Mouse (Mus musculus) heart, adult 2 months (tissue): ENCODE measurements around the gene Nomo1.

Source experiments
- CTCF ChIP-seq: fragments of 200-600 bp; IDR thresholded peaks from 2 replicates; pipeline ENCODE4 v1.8.1; 2022; ENCODE audit warnings: antibody characterized with exemption, mild to moderate bottlenecking, moderate library complexity
- POLR2A ChIP-seq: fragments of 200-500 bp; IDR thresholded peaks from 2 replicates; pipeline ENCODE4 v1.6.1; 2011; ENCODE audit warnings: mild to moderate bottlenecking, low read depth, low read length, control low read depth; ENCODE audit not compliant: insufficient read depth

GRCm38 (mm10) chr7:46128196-46128595 is 94.7 kb downstream of the Nomo1 start:
- TF ChIP-seq POLR2A (no peak), CTCF (no peak)
